Mouse (Mus musculus) neural tube, postnatal 0 days (tissue): ENCODE measurements around the gene Polr2l. TPM values are rescaled to one million over a fixed set of nuclear protein-coding genes. Genes with fewer than 3 reads are reported as not detected.

Experiments used
- polyA plus RNA-seq: library from polyadenylated mRNA; unstranded; fragments of >200 nt; fragmentation: Nextera tagmentation; extraction: Ambion mirVana; gene quantifications from 2 replicates; pipeline ENCODE4 v1.2.1, GENCODE M21; 2015

The Polr2l gene
- polyA plus RNA-seq, result 86.6 and 89.5 TPM in 2 replicates

GRCm38 (mm10) chr7:141475011-141475804 lies at the start of gene Polr2l, which contains the start of gene Tspan4:
Gene Polr2l, minus strand, starts transcription at chr7:141475132.
Gene Tspan4, plus strand, starts transcription at chr7:141475240.

GRCm38 (mm10) chr7:141467230-141468030 lies 7.5 kb downstream of the Polr2l start, which contains the start of gene Cd151:
Gene Cd151, plus strand, starts transcription at chr7:141467392.

DNA sequence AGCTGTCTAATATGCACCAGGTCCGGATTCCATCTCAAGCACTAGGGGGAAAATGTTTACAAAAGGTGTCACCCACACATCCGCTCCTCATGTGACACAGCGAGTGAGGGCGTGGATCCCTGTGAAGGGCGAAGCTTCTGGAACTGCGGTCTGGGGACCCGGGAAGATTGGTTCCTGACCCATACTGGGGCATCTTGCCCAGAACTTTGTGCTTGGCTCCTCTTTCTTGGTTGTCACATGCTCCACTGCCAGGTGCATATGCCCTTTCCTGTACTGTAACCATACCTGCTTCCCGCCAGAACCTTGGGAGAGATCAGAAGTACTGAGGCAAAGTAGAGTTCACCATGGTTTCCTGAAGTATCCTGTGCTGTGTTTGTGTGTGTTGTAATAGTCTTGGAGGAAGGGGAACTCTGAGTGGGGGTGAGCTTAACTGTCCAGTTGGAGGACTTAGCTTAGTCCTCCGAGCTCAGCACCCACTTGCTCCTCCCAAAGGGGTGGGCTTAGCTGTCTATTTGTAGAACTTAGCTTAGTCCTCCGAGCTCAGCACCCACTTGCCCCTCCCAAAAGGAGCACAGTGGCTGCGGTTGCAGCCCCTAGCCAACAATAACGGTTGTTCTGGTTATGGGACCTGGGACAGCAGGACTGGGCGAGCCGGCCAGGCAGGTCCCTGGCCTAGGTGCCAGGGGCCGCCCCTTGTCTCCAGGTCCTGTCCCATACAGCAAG lies 14.4 kb downstream of the Polr2l start, which contains the start of gene Cracr2b:
Gene Cracr2b, plus strand, starts transcription at position 704 of the 723 bp plus-strand sequence.

GRCm38 (mm10) chr7:141454967-141455551 lies 19.9 kb downstream of the Polr2l start, which contains the start of gene Pnpla2:
Gene Pnpla2, plus strand, starts transcription at chr7:141455198.

GRCm38 (mm10) chr7:141447110-141447991 lies 27.6 kb downstream of the Polr2l start, which contains the start of gene Rplp2:
Gene Rplp2, plus strand, starts transcription at chr7:141447370.

DNA sequence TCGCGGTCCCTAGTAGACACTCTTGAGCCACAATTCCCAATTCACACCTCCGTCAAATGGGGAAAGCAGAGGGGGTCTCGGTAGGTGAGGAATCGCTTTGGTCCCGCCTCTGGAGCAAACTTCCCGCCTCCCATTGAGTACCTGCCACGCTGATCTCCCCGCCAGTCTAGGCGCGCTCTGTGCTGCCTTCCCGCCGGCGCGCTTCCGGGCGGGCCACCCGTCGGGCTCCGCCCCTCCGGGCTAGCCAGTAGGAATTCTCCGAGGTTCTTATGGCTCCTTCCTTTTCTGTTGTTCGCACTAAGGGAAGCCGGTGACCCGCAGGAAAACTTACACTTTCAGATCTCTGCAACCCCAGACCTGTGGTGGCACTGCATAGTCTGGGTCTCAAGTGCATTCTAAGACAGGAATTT lies 31.1 kb downstream of the Polr2l start, which contains the start of gene Pidd1:
Gene Pidd1, minus strand, starts transcription at position 198 of the 410 bp plus-strand sequence.

DNA sequence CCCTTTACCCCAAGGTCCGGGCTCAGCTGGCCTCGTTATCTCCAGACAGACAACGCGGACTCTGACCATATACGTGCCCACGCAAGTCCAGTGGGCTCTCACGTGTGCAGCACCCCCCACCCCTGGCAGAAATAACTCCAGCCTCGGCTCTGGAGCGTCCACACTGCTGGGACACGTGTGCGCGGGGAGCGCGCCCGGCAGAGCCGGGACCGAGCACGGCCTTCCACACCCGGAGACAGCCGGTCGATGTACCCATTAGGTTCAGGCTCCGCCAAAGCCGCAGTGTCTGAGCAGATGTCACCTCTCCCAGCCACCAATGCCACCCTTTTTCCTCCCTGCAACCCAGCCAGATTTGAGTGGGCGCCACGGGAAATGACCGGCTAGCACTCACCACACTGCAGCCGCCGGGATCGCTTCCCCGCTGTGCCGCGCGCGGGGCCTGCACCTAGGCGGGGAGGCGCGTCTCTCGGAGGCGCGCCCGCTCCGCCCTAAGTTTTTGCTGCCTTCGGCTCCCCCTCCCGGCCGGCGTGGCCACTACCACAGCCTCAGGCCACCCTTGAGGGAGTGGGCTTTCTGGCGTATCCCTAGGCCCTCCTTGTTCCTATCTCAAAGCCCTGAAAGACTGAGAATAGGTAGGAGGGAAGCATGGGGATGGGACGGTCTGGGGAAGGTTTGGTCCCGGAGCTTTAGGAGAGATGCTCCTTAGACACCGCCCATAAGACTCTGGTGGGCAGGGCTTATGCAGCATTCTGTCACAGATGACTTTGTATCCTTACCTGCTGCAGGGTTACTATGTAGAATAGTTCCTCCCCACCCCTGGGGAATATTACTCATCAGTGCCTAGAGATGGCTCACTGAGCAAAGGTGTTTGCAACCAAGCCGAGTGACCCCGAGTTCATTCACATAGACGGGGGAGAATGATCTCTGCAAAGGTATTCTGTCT lies 37.5 kb downstream of the Polr2l start, which contains the start of gene Slc25a22:
Gene Slc25a22, minus strand, starts transcription at position 715 of the 943 bp plus-strand sequence.

GRCm38 (mm10) chr7:141429310-141429709 lies 45.6 kb downstream of the Polr2l start, which contains the start of gene Cend1:
Gene Cend1, minus strand, starts transcription at chr7:141429491.

Other genes starting within 250 kb of the Polr2l start
- 32.1 and 33.6 TPM in 2 replicates for gene Phrf1, start 246.3 kb downstream of the Polr2l start, polyA plus RNA-seq
- gene Irf7, start 208.7 kb downstream of the Polr2l start, polyA plus RNA-seq, result 4.4 and 5.6 TPM in 2 replicates
- 0.20 TPM in 1 of 2 replicates, not detected in the other for gene Cdhr5, start 198.3 kb downstream of the Polr2l start, polyA plus RNA-seq
- gene Sct, start 196.0 kb downstream of the Polr2l start, polyA plus RNA-seq, result 6.4 and 7.7 TPM in 2 replicates
- gene Drd4, start 183.1 kb downstream of the Polr2l start, polyA plus RNA-seq, result 0.62 and 1.3 TPM in 2 replicates
- gene Deaf1, start 147.4 kb downstream of the Polr2l start, polyA plus RNA-seq, result 212 and 254 TPM in 2 replicates
- gene Tmem80, start 147.4 kb downstream of the Polr2l start, polyA plus RNA-seq, result 41.4 and 42.7 TPM in 2 replicates
- 0.45 and 0.84 TPM in 2 replicates for gene Eps8l2, start 136.3 kb downstream of the Polr2l start, polyA plus RNA-seq
- 246 and 267 TPM in 2 replicates for gene Taldo1, start 82.9 kb downstream of the Polr2l start, polyA plus RNA-seq
- gene Gatd1, start 61.0 kb downstream of the Polr2l start, polyA plus RNA-seq, result 44.0 and 44.6 TPM in 2 replicates
- gene Cend1, start 45.6 kb downstream of the Polr2l start, polyA plus RNA-seq, result 255 and 295 TPM in 2 replicates
- gene Slc25a22, start 37.2 kb downstream of the Polr2l start, polyA plus RNA-seq, result 69.2 and 77.6 TPM in 2 replicates
- 1.2 and 1.4 TPM in 2 replicates for gene Pidd1, start 31.1 kb downstream of the Polr2l start, polyA plus RNA-seq
- gene Rplp2, start 27.8 kb downstream of the Polr2l start, polyA plus RNA-seq, result 775 and 923 TPM in 2 replicates
- 19.9 and 22.2 TPM in 2 replicates for gene Pnpla2, start 19.9 kb downstream of the Polr2l start, polyA plus RNA-seq
- gene Cracr2b, start 14.0 kb downstream of the Polr2l start, polyA plus RNA-seq, result 4.9 and 10.1 TPM in 2 replicates
- gene Cd151, start 7.7 kb downstream of the Polr2l start, polyA plus RNA-seq, result 18.5 and 18.6 TPM in 2 replicates
- 106 TPM in 2 replicates for gene Tspan4, start 108 bp upstream of the Polr2l start, polyA plus RNA-seq
- 50.4 and 51.1 TPM in 2 replicates for gene Chid1, start 64.7 kb upstream of the Polr2l start, polyA plus RNA-seq
- gene Ap2a2, start 87.0 kb upstream of the Polr2l start, polyA plus RNA-seq, result 88.9 and 101 TPM in 2 replicates
- gene Muc6, start 180.2 kb upstream of the Polr2l start, polyA plus RNA-seq, result 0.08 and 0.15 TPM in 2 replicates
- 0.32 and 0.65 TPM in 2 replicates for gene Muc2, start 215.2 kb upstream of the Polr2l start, polyA plus RNA-seq